Mouse (Mus musculus) heart, adult 2 months (tissue): ENCODE measurements around the gene Zfp575.

Experiments used
- CTCF ChIP-seq: fragments of 200-600 bp; IDR thresholded peaks from 2 replicates; pipeline ENCODE4 v1.8.1; 2022; ENCODE audit warnings: antibody characterized with exemption, mild to moderate bottlenecking, moderate library complexity
- POLR2A ChIP-seq: fragments of 200-500 bp; IDR thresholded peaks from 2 replicates; pipeline ENCODE4 v1.6.1; 2011; ENCODE audit warnings: mild to moderate bottlenecking, low read depth, low read length, control low read depth; ENCODE audit not compliant: insufficient read depth

DNA sequence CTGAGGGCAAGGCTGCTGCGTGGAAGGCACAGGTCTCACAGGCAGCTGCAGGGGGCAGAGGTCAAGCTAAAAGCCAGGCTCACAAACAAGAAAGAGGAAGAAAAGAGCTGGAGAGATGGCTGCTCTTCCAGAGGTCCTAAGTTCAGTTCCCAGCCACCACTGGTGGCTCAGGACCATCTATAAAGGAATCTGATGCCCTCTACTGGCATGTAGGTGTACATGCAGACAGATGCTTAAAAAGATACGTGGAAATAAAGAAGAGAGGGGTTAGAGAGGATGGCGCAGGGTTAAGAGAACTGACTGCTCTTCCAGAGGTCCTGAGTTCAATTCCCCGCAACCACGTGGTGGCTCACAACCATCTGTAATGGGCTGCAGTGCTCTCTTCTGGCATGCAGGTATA is 15.0 kb downstream of the Zfp575 start:
- no peak for TF ChIP-seq POLR2A
- peak; percentile 58 for TF ChIP-seq CTCF
